Mouse (Mus musculus) macrophage (primary cell): ENCODE data around the gene Hdac7. TPM values are rescaled to one million over a fixed set of nuclear protein-coding genes. Genes with fewer than 3 reads are reported as not detected.

ENCODE experiments used
- H3K27ac ChIP-seq: fragments of 350-480 bp; formaldehyde crosslinking; 2 replicates; pipeline ENCODE4 v1.9.0; 2021
- H3K36me3 ChIP-seq: fragments of 350-480 bp; formaldehyde crosslinking; 2 replicates; pipeline ENCODE4 v1.9.0; 2021; ENCODE audit errors: inconsistent target
- H3K4me3 ChIP-seq: fragments of 350-480 bp; formaldehyde crosslinking; 2 replicates; pipeline ENCODE4 v1.9.0; 2021; ENCODE audit errors: inconsistent target
- H3K79me2 ChIP-seq: fragments of 350-480 bp; formaldehyde crosslinking; 2 replicates; pipeline ENCODE4 v1.9.0; 2021; ENCODE audit errors: inconsistent target
- WGBS: methylation state at CpG from one replicate; pipeline ENCODE4 v1.1.7; 2026; ENCODE audit warnings: inconsistent platforms; ENCODE audit not compliant: missing documents; 5-methylcytosine and 5-hydroxymethylcytosine counted together
- polyA plus RNA-seq: library from polyadenylated mRNA; stranded (reverse); fragments of 250-400 nt; gene quantifications from 3 replicates; pipeline ENCODE4 v1.2.4, GENCODE M21; 2018; ENCODE audit warnings: inconsistent platforms

Hdac7 gene
- polyA plus RNA-seq, 1 experiment from 2014 or later = 2.1 TPM

DNA sequence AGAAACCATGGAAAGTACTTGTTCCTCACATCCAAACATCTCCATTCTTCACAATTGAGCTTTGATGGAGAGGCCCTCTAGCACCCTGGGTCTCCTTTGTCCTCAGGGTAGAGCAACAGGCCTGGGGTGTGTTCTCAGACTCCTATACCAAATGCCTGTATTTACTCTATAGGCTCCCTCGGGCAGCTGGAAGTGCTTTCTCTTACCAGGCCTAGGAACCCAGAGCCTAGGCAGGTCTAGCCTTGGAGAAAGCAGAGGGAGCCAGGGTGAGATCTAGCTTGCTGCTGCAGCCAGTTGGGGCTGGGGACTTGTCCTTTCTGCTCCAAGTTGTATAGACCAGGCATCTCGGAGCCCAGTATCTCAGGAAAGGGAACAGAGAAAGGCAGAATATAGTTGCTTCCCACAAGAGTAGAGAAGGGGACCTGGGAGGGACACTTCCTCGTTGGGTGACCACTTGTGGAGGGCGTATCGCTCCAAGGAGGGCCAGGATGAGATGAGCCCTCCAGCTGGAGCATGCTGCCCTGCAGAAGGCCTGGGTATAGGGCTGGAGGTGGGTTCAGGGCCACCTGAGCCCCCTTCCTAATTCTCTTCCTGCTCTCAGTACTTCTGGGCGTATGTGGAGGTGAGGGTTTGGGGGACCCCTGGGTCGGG lies 57.0 kb downstream of the Hdac7 start:
- 15% methylated on average over 7 of the region's 7 CpGs for WGBS
- peaks cover 50% of the 10 kb centered on the region for H3K79me2 ChIP-seq
- peak overlapping the region; percentile 76; the same call in 1 of the 2 replicates for H3K4me3 ChIP-seq
- peaks cover 20% of the 10 kb centered on the region; the same call in 1 of the 2 replicates for H3K36me3 ChIP-seq
- H3K27ac ChIP-seq = peak overlapping the region; percentile 94

DNA sequence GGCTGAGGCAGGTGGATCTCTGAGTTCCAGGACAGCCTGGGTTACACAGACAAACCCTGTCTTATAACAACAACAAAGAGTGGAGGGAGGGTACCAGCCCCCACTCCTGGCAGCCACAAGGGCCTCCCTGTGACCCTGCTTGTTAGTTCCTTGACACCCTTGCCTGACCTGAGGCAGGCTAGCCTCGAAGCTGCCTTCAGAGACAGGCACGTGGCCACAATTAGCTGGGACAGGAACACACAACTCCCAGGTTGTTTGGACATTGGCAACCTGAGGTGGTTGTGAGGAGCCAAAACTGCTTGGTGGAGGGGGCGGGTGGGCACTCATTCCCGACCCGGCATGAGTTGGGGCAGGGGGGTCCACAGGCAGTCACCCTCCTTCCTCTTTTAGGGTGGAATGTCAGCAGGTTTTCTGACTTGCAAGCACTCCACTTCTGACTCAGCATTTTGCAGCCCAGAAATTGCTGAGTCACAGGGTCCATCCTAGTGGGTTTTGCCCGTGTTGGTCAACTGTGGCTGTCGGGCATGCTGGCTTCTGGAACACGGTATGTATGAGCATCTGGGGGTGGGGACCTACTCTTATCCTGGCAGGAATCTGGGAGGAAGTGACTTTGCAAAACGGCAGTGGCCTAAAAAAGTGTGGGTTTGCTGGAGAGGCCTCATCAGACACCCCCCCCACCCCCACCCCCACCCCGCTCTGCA lies 57.7 kb downstream of the Hdac7 start:
- peak overlapping the region; percentile 94 for H3K27ac ChIP-seq
- peak overlapping the region; percentile 76; the same call in 1 of the 2 replicates for H3K4me3 ChIP-seq
- WGBS = 3% methylated on average over 9 of the region's 10 CpGs
- peaks cover 50% of the 10 kb centered on the region for H3K79me2 ChIP-seq
- peaks cover 13% of the 10 kb centered on the region; the same call in 1 of the 2 replicates for H3K36me3 ChIP-seq

DNA sequence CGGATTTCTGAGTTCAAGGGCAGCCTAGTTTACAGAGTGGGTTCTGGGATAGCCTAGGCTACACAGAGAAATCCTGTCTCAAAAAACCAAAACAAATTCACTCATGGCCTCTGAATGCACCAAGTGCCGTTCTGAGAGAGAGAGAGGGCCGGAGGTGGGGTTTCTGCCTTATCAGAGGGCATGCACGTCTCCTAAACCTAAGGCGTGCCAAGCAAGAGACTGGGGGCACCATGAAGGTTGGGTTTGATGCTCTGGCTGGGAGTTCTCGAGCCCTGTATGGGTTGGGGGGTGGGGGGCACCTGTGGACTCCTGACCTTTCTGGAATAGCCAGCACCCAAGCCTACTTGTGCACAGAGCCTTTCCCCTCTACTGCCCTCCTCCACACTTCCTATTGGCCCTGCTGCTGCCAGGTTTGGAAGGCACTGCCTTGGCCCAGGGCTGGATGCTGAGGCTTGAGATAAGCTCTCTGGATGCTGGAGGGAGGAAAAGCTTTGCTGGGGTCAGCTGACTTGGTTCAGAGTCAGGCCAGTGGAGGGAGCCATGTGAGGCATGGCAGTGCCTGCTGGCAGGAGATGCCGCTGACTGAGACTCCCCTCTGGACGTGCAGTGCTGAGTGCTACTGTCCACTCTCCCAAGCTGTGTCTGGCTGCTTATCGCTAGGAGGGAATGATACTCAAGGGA lies 58.4 kb downstream of the Hdac7 start:
- H3K4me3 ChIP-seq = peak overlapping the region; percentile 76; the same call in 1 of the 2 replicates

DNA sequence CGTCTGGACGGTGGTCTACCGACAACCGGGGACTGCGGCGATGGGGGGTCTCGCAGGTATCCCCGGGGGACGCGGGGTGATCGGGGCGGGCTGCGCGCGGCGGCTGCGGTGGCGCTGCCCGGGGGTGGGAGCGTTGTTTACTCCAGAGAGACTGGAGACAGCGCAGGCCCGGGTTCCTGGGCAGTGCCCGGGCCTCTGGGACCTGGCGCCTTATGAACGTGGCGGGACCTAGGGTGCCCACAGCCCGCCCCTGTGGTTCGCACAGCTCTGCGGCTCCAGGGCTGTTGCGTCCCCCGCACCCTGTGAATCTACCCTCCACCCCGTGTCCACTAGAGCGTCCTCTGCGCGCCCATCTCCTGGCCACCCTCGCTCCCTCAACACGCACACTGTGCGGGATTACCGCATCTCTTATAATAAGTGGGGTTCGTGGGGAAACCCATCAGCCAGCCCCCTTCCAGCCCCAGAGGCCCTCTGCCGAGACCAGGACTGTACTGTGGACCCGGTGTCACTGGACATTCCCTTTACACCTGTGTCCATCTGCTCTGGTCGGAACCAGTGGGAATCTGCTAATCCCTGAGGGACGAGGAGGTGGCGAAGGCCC lies 59.6 kb downstream of the Hdac7 start:
- Histone ChIP-seq H3K4me3 (peak overlapping the region; percentile 76), H3K27ac (peak overlapping the region; percentile 94), H3K36me3 (no peaks in the 10 kb centered on the region), H3K79me2 (peaks cover 38% of the 10 kb centered on the region)
- WGBS = 4% methylated on average over 44 of the region's 45 CpGs

More for the DNA sequence above, 58.4 kb downstream of the Hdac7 start:
- H3K79me2 ChIP-seq = peaks cover 50% of the 10 kb centered on the region
- H3K36me3 ChIP-seq = peaks cover 6% of the 10 kb centered on the region; the same call in 1 of the 2 replicates
- WGBS = 54% methylated on average over 8 of the region's 9 CpGs
- peak overlapping the region; percentile 94 for H3K27ac ChIP-seq

DNA sequence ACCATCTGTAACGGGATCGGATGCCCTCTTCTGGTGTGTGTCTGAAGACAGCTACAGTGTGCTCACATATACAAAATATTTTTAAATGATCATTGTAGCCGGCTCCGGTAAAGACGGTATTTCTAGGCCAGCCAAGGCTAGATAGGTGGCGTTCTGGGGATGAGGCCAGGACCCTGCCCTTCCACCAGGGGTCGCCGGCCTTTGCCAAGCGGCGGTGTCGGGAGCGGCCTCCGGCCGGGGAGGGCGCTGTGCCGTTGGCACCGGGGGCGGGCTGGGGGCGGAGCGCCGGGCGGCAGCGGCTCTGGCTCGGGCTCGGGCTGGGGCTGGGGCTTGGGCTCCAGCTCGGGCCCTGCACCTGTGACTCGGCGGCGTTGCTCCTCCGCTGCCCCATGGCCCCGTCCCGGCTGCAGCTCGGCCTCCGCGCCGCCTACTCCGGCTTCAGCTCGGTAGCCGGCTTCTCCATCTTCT lies 60.2 kb downstream of the Hdac7 start:
- WGBS = 2% methylated on average over 28 of the region's 39 CpGs
- Histone ChIP-seq H3K36me3 (no peaks in the 10 kb centered on the region), H3K4me3 (peak overlapping the region; percentile 76; the same call in 1 of the 2 replicates), H3K79me2 (peaks cover 36% of the 10 kb centered on the region), H3K27ac (no peak overlapping the region)

DNA sequence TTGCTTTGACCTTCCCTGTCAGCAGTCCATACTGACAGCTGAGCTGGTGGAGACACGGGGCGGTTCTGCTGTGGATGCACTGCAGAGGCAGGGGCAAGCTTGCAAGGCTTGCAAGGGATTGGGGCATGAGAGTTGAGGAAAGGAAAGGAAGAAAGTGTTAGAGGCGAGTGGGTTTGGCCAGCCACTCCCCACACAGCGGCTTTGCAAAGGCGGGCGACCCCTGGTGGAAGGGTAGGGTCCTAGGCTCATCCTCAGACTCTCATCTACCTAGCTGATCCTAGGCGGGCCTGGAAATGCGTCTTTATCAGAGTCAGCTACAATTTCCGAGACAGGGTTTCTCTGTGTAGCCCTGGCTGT lies 61.6 kb downstream of the Hdac7 start:
- Histone ChIP-seq H3K36me3 (no peaks in the 10 kb centered on the region), H3K79me2 (peaks cover 22% of the 10 kb centered on the region), H3K4me3 (no peak overlapping the region), H3K27ac (no peak overlapping the region)
- 11% methylated on average over 9 of the region's 9 CpGs for WGBS

DNA sequence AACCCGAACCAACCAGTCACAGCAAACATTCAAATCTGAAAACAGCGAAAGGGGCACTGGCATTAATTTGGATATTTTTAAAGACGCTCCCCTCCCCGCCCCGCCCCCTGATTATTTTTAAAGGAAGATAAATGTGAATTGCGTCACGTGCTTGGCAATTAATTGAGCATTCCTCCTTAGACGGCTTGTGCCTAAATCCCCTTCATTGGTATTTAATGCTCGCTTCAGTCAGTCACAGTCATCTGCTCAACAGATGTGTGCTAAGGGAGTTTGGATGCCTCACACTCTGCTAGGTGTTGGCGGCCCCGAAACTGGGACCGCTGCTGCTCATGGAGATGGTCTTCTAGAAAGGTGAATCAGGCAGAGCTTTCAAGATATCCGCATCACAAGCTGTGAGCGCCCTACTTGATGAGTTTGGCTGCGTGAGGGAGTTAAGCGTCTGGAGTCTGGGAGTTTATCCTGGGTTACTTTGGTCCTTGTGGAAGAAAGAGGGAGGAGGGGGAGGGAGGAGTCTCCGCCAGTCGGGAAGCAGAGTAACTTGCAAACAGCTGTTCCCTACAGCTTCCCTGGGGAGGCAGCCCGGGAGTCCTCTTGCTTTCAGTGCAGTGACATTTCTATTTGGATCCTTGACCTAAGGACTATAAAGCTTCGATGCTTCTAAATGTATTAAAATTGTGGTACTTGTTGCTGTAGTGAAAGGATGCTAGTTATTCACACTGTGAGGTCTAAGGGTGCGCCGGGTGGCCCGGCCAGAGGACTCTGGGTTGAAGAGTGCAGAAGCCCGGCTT lies 62.1 kb downstream of the Hdac7 start:
- Histone ChIP-seq H3K79me2 (peaks cover 19% of the 10 kb centered on the region), H3K4me3 (no peak overlapping the region), H3K36me3 (no peaks in the 10 kb centered on the region), H3K27ac (no peak overlapping the region)
- WGBS = 84% methylated on average over 24 of the region's 24 CpGs

DNA sequence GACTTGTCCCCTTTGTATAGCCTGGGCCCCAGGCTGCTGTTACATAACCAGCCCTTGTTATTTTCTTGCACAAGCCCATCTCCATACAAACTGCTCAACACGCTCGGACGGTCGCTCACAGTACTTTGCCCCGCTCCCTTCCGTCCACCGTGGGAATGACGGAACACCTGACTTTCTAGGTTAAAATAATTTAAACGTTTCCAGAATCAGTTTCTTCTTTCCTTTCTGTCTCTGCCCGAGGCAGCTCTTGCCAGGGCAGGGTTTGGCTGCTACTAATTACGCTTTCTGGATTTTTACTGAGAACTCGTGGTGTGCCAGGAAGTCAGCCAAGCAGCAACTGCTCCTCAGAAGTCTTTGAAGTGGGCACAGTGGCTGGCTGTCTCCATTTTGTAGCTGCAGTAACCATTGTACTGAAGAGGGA lies 63.7 kb downstream of the Hdac7 start:
- H3K27ac ChIP-seq = no peak overlapping the region
- 53% methylated on average over 12 of the region's 12 CpGs for WGBS

DNA sequence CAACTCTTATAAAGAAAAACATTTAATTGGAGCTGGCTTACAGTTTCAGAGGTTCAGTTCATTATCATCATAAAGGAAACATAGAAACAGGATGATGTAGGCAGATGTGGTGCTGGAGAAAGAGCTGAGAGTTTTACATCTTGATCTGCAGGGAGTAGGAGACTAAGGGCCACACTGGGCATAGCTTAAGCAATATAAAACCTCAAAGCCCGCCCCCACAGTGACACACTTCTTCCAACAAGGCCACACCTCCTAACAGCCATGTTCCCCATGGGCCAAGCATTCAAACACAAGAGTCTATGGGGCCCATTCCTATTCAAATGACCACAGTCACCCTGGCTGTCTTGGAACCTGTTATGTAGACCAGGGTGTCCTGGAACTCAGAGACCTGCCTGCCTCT lies 64.7 kb downstream of the Hdac7 start:
- Histone ChIP-seq H3K36me3 (no peaks in the 10 kb centered on the region), H3K27ac (no peak overlapping the region), H3K4me3 (no peak overlapping the region), H3K79me2 (peaks cover under 1% of the 10 kb centered on the region; the same call in 1 of the 2 replicates)
- whole genome bisulfite sequencing = 100% methylated on average over 1 of the region's 1 CpGs

More for the DNA sequence above, 63.7 kb downstream of the Hdac7 start:
- Histone ChIP-seq H3K36me3 (no peaks in the 10 kb centered on the region), H3K4me3 (no peak overlapping the region), H3K79me2 (peaks cover 11% of the 10 kb centered on the region)

DNA sequence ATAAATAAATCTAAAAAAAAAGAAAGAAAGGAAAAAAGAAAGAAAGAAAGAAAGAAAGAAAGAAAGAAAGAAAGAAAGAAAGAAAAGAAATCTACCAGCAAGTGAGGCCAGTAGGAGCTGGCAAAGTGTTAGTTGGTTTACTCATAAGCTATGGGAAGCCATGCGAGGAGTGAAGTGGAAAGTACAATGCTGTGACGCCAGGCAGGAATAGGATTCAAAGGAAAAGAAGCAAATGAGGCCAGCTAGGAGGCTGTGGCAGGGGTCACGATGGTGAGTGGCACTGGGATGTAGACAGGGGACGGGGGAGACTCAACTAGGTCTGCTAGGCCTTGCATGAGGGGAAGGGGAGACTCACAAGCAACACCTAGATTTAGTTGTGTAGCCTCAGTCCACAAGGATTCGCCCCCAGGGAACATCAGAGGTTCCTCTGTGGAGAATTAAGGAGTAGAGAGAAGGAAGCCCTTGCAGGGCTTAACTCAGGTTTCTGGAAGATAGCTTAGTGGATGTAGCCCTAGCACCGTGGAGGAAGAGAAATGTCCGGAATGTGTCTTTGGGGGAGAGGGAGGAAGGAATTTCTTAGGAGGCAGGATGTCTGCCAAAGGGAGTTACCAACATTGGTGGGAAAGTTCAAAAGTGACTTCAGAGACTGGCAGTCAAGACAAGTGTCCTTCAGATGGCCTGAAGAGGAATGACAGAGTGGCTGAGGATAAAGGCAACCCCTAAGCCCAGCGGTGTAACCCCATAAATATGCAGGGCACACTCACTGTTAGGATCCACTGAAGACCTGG lies 65.8 kb downstream of the Hdac7 start, which contains the start of gene Slc48a1:
Gene Slc48a1, plus strand, starts transcription at position 210 of the 788 bp plus-strand sequence.
- H3K36me3 ChIP-seq = no peaks in the 10 kb centered on the region
- WGBS = 92% methylated on average over 7 of the region's 8 CpGs
- no peak within 1 kb of the TSS for H3K4me3 ChIP-seq
- no peaks in the 10 kb centered on the region for H3K79me2 ChIP-seq
- H3K27ac ChIP-seq = no peak within 1 kb of the TSS

DNA sequence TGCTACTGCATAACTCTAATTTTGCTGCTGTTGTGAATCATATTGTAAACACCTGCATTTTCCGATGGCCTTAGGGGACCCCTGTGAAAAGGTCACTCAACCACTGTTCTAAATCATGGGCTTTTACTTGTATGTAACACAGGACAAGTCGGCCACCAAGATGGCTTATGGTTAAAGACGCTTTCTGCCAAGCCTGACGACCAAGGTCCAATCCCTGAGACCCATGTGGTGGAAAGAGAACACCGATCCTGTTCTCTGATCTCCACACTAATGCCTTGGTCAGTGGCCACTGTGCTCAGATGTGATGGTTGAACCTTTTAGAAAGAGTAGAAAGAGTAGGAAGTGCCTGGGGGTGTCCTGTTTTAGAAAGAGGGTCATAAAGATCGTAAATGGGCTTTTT lies 67.4 kb downstream of the Hdac7 start:
- Histone ChIP-seq H3K27ac (no peak overlapping the region), H3K4me3 (no peak overlapping the region), H3K36me3 (no peaks in the 10 kb centered on the region), H3K79me2 (no peaks in the 10 kb centered on the region)
- 81% methylated on average over 6 of the region's 6 CpGs for WGBS

DNA sequence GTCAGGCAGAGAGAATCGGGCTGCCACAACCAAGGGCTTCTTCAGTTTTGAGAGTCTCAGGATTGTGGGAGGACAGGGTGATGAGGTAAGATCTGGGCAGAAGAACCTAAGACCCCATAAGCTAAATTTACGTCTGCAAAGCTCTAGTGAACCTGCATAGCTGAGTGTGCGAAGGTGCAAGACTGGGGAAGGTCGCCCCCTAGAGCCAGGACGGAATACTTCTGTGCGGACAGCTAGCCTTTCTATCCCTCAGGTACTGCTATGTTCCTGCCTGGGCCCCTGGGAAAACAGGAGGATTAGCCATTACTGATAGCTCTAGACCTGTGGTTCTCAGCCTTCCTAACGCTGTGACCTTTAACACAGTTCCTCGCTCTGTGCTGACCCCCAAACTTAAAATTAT lies 67.8 kb downstream of the Hdac7 start:
- Histone ChIP-seq H3K36me3 (no peaks in the 10 kb centered on the region), H3K79me2 (no peaks in the 10 kb centered on the region), H3K4me3 (no peak overlapping the region), H3K27ac (no peak overlapping the region)
- 12% methylated on average over 8 of the region's 8 CpGs for WGBS

DNA sequence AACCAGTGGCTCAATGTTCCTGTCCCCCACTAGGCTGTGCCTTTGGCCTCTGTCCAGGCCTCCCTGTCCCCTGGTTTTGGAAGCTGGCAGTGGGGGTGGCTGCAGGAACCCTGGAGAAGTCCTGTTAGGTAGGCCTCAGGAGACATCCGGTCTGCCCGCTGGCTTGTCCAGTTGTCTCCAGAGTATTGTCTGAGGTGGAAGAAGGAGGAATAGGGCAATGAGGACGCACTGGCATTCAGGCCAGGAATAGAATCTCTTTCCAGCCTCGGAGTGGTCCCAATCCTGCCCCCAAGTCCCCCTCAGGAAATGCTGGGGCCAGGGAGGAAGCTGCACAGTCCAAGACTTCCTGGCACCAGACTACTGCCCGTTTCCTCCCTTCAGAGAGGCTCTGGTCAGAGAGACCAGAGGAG lies 70.3 kb downstream of the Hdac7 start:
- H3K36me3 ChIP-seq = no peaks in the 10 kb centered on the region
- 46% methylated on average over 5 of the region's 5 CpGs for WGBS
- peak overlapping the region; percentile 35 for H3K27ac ChIP-seq

More for the DNA sequence above, 70.3 kb downstream of the Hdac7 start:
- Histone ChIP-seq H3K79me2 (no peaks in the 10 kb centered on the region), H3K4me3 (no peak overlapping the region)
